24 mouse cellular contexts compared by ENCODE assay signal in genomic region chr19:3848207-3848808, GRCm38 (mm10). TPM values are rescaled to one million over a fixed set of nuclear protein-coding genes. Genes with fewer than 3 reads are reported as not detected.
DNase-seq lines count a peak whose midpoint lies in the region; ATAC-seq and TF ChIP-seq lines count a peak whose summit lies in the region.
"Had no signal": no experiment of that assay in that cellular context is flagged by ENCODE, and none has a peak within 500 bp of the region (broad histone marks: within the 10 kb centered on the region; RNA-seq: fewer than 3 reads in every experiment).

No protein-coding gene starts in this region.

- no peaks in the 10 kb centered on the region for H3K27me3 ChIP-seq in kidney, postnatal 0 days (ENCODE audit: insufficient read depth, low read length)
- H3K27me3 ChIP-seq: forebrain, embryonic 12.5 days; heart, embryonic 13.5 days; hindbrain, embryonic 13.5 days; liver, embryonic 13.5 days; lung, embryonic 15.5 days had no signal

- H3K27ac ChIP-seq in kidney, postnatal 0 days: peak overlapping the region; percentile 58; the same call in 1 of the 2 replicates
- H3K27ac ChIP-seq: embryonic facial prominence, embryonic 10.5 days; forebrain, embryonic 12.5 days; heart, embryonic 13.5 days; hindbrain, embryonic 13.5 days; limb, embryonic 12.5 days; liver, embryonic 13.5 days; lung, embryonic 15.5 days had no signal

- no peak for TF ChIP-seq CTCF in kidney, postnatal 0 days (IDR thresholded peaks at IDR 0.05; ENCODE audit: low read depth)

- no peaks in the 10 kb centered on the region for H3K36me3 ChIP-seq in kidney, postnatal 0 days (ENCODE audit: insufficient read depth, low read length)
- H3K36me3 ChIP-seq: embryonic facial prominence, embryonic 10.5 days; forebrain, embryonic 12.5 days; heart, embryonic 13.5 days; hindbrain, embryonic 13.5 days; limb, embryonic 12.5 days; liver, embryonic 13.5 days; lung, embryonic 15.5 days had no signal

- H3K9me3 ChIP-seq in kidney, postnatal 0 days (replicated peaks; ENCODE audit: low read length): no peaks in the 10 kb centered on the region
- H3K9me3 ChIP-seq: embryonic facial prominence, embryonic 10.5 days; forebrain, embryonic 12.5 days; G1E; heart, embryonic 13.5 days; hindbrain, embryonic 13.5 days; limb, embryonic 12.5 days; liver, embryonic 13.5 days; lung, embryonic 15.5 days had no signal

- no peak overlapping the region for H3K9ac ChIP-seq in kidney, postnatal 0 days (ENCODE audit: low read depth, low read length)
- H3K9ac ChIP-seq: forebrain, embryonic 12.5 days; heart, embryonic 13.5 days; hindbrain, embryonic 13.5 days; limb, embryonic 12.5 days; liver, embryonic 13.5 days; lung, embryonic 15.5 days had no signal

- H3K4me3 ChIP-seq in kidney, postnatal 0 days (replicated peaks; ENCODE audit: low read depth, low read length): no peak overlapping the region
- H3K4me3 ChIP-seq: embryonic facial prominence, embryonic 10.5 days; forebrain, embryonic 12.5 days; heart, embryonic 13.5 days; hindbrain, embryonic 13.5 days; limb, embryonic 12.5 days; liver, embryonic 13.5 days; lung, embryonic 15.5 days had no signal

- no peak overlapping the region for H3K4me2 ChIP-seq in kidney, postnatal 0 days (ENCODE audit: low read length)
- H3K4me2 ChIP-seq: forebrain, embryonic 12.5 days; heart, embryonic 13.5 days; hindbrain, embryonic 13.5 days; limb, embryonic 12.5 days; liver, embryonic 13.5 days; lung, embryonic 15.5 days; midbrain, embryonic 11.5 days had no signal

- ATAC-seq in kidney, postnatal 0 days (replicated peaks; ENCODE audit: low FRiP score, low read depth): no peak
- ATAC-seq: activated CD4-positive, CD25-positive, alpha-beta regulatory T cell, adult 4 months; inflammation-experienced regulatory T-cells, adult 6 months had no signal

- 43% methylated on average over 7 of the region's 7 CpGs for WGBS in kidney, postnatal 0 days

- H3K4me1 ChIP-seq in kidney, postnatal 0 days (replicated peaks; ENCODE audit: insufficient read depth, low read length): peaks cover 5% of the 10 kb centered on the region; the same call in 1 of the 2 replicates

- DNase-seq in cerebellum, adult 9-11 months: peak; percentile 31
- no peak for DNase-seq in cerebellum, postnatal 10 days
- peak; percentile 3 for DNase-seq in urinary bladder, adult 2 months (ENCODE audit: low spot score)
- no peak for DNase-seq in urinary bladder, postnatal 4 days (ENCODE audit: low spot score in 2 of 2)
- DNase-seq in kidney, postnatal 0 days (ENCODE audit: low spot score): no peak
- DNase-seq in spleen, postnatal 36 days (ENCODE audit: low spot score in 2 of 2): no peak
- DNase-seq in ovary, postnatal 10 days (ENCODE audit: low spot score): no peak
- no peak for DNase-seq in right cerebral cortex, postnatal 4 days
- DNase-seq: adrenal gland, postnatal 14 days; cerebellum, adult 11 months; cerebellum, postnatal 36 days; liver, embryonic 13.5 days; right cerebral cortex, adult 18-20 months; thymus, postnatal 4 days had no signal

RNA-seq across cellular contexts. Expression of gene Chka, which starts 3.3 kb away (rescaled TPM):
- polyA plus RNA-seq in urinary bladder, adult 2 months (2012; rRNA removed): 49.2 and 63.0 TPM in 2 replicates
- polyA plus RNA-seq in kidney, postnatal 0 days (2015; fragmentation: Nextera tagmentation; extraction: Ambion mirVana): 53.0 and 54.7 TPM in 2 replicates

RNA-seq across cellular contexts. Expression of gene Tcirg1, which starts 58.6 kb away (rescaled TPM):
- 88.3 and 112 TPM in 2 replicates for polyA plus RNA-seq in urinary bladder, adult 2 months (2012; rRNA removed)
- polyA plus RNA-seq in kidney, postnatal 0 days (2015; fragmentation: Nextera tagmentation; extraction: Ambion mirVana): 31.4 and 33.0 TPM in 2 replicates

Comparison
In these comparisons a context has a peak if more than half of its experiments do, and no peak if none do; other contexts are left out.
1. DNase-seq: peak in cerebellum, adult 9-11 months (single experiment) and urinary bladder, adult 2 months (single experiment); none in cerebellum, postnatal 10 days (0 of 2), urinary bladder, postnatal 4 days (0 of 2), kidney, postnatal 0 days (single experiment), spleen, postnatal 36 days (0 of 2), ovary, postnatal 10 days (single experiment) and right cerebral cortex, postnatal 4 days (single experiment).